Mouse (Mus musculus): Measurements from ENCODE around the gene Zfp523. TPM values are rescaled to one million over a fixed set of nuclear protein-coding genes. Genes with fewer than 3 reads are reported as not detected.

The Zfp523 gene
- polyA plus RNA-seq, 2 experiments from 2014 or later = 4.2 to 5.1 TPM

GRCm38 (mm10) chr17:28161310-28161881 is 15.5 kb upstream of the Zfp523 start:
- no peak for ATAC-seq

- no peak for ATAC-seq
These were observed 13.3 kb upstream of the Zfp523 start for GRCm38 (mm10) chr17:28163666-28164065.

- ATAC-seq = no peak
These were observed 6.2 kb upstream of the Zfp523 start for GRCm38 (mm10) chr17:28170460-28171305.

- ATAC-seq = no peak
These were observed 4.2 kb upstream of the Zfp523 start for GRCm38 (mm10) chr17:28172690-28173089.

- ATAC-seq = no peak
These were observed 664 bp downstream of the Zfp523 start for GRCm38 (mm10) chr17:28177540-28178046.

- ATAC-seq = no peak
These were observed 3.4 kb downstream of the Zfp523 start for GRCm38 (mm10) chr17:28180331-28180730.

GRCm38 (mm10) chr17:28180783-28181544 is 4.0 kb downstream of the Zfp523 start:
- no peak for ATAC-seq

- no peak for ATAC-seq
These were observed 8.2 kb downstream of the Zfp523 start for GRCm38 (mm10) chr17:28184971-28185638.

GRCm38 (mm10) chr17:28188313-28188712 is 11.4 kb downstream of the Zfp523 start:
- ATAC-seq = no peak

GRCm38 (mm10) chr17:28192754-28193153 is 15.8 kb downstream of the Zfp523 start:
- no peak for ATAC-seq

GRCm38 (mm10) chr17:28193559-28193958 is 16.6 kb downstream of the Zfp523 start:
- no peak for ATAC-seq

GRCm38 (mm10) chr17:28195033-28195432 is 18.1 kb downstream of the Zfp523 start:
- no peak for ATAC-seq

GRCm38 (mm10) chr17:28197646-28198045 is 20.7 kb downstream of the Zfp523 start:
- ATAC-seq = no peak

- ATAC-seq = no peak
These were observed 25.1 kb downstream of the Zfp523 start for GRCm38 (mm10) chr17:28201982-28202381.

- ATAC-seq = no peak
These were observed 27.3 kb downstream of the Zfp523 start for GRCm38 (mm10) chr17:28204052-28204720.

GRCm38 (mm10) chr17:28205443-28205842 is 28.5 kb downstream of the Zfp523 start:
- ATAC-seq = no peak

GRCm38 (mm10) chr17:28207092-28207491 is 30.2 kb downstream of the Zfp523 start:
- ATAC-seq = no peak

- peak; percentile 62 for ATAC-seq
These were observed 30.8 kb downstream of the Zfp523 start, which contains the start of gene Def6 for GRCm38 (mm10) chr17:28207591-28208313. Def6 (plus strand) TSS chr17:28207778.

GRCm38 (mm10) chr17:28208314-28208612 is 31.3 kb downstream of the Zfp523 start:
- ATAC-seq = no peak

GRCm38 (mm10) chr17:28209457-28210110 is 32.7 kb downstream of the Zfp523 start:
- no peak for ATAC-seq

- peak; percentile 75 for ATAC-seq
These were observed 35.0 kb downstream of the Zfp523 start for GRCm38 (mm10) chr17:28211921-28212341.
